Mouse (Mus musculus) heart, embryonic 16.5 days (tissue): Measurements from ENCODE around the gene Cplx2. TPM values are rescaled to one million over a fixed set of nuclear protein-coding genes. Genes with fewer than 3 reads are reported as not detected.

Experiments used
- ATAC-seq: fragments of 200-750 bp; cut with Nextera tagmentation; replicated peaks from 2 replicates; pipeline ENCODE4 v1.8.0; 2017; ENCODE audit warnings: moderate number of reproducible peaks; ENCODE audit not compliant: insufficient read depth, low FRiP score; ENCODE audit errors: extremely low read depth
- H3K27ac ChIP-seq: fragments of 300-500 bp; sonication (generic); 2 replicates; pipeline ENCODE4 v1.5.1; 2014; ENCODE audit warnings: mild to moderate bottlenecking, low read length, control low read depth, moderate library complexity
- H3K27me3 ChIP-seq: fragments of 300-500 bp; sonication (generic); 2 replicates; pipeline ENCODE4 v1.6.1; 2014; ENCODE audit warnings: low read length, mixed read lengths; ENCODE audit not compliant: control insufficient read depth, insufficient read depth
- H3K36me3 ChIP-seq: fragments of 300-500 bp; sonication (generic); 2 replicates; pipeline ENCODE4 v1.6.1; 2014; ENCODE audit not compliant: control insufficient read depth, insufficient read depth
- H3K4me1 ChIP-seq: fragments of 300-500 bp; sonication (generic); 2 replicates; pipeline ENCODE4 v1.6.1; 2014; ENCODE audit warnings: low read length, mixed read lengths; ENCODE audit not compliant: control insufficient read depth, insufficient read depth
- H3K4me2 ChIP-seq: fragments of 300-500 bp; sonication (generic); 2 replicates; pipeline ENCODE4 v1.6.1; 2014; ENCODE audit warnings: low read depth, mild to moderate bottlenecking, control low read depth, low read length
- H3K4me3 ChIP-seq: fragments of 300-500 bp; sonication (generic); 2 replicates; pipeline ENCODE4 v1.5.1; 2014; ENCODE audit warnings: mild to moderate bottlenecking, control low read depth, low read length
- H3K9ac ChIP-seq: fragments of 300-500 bp; sonication (generic); 2 replicates; pipeline ENCODE4 v1.6.1; 2014; ENCODE audit warnings: low read length, control low read depth
- H3K9me3 ChIP-seq: fragments of 300-500 bp; sonication (generic); replicated peaks from 2 replicates; pipeline ENCODE4 v1.6.1; 2016; ENCODE audit warnings: low read length; ENCODE audit not compliant: control insufficient read depth
- WGBS: fragments of 180-500 bp; shearing (Covaris S2); extraction: QIAGEN DNeasy Blood & Tissue Kit; methylation state at CpG from one replicate; pipeline ENCODE4 v1.1.7; 2014; 5-methylcytosine and 5-hydroxymethylcytosine counted together
- polyA plus RNA-seq: library from polyadenylated mRNA; unstranded; fragments of >200 nt; fragmentation: Nextera tagmentation; extraction: Ambion mirVana; gene quantifications from 2 replicates; pipeline ENCODE4 v1.2.1, GENCODE M21; 2015

Cplx2 gene
- polyA plus RNA-seq, 1 experiment from 2014 or later: 2.8 TPM

- Histone ChIP-seq H3K9ac (no peak overlapping the region), H3K4me3 (no peak overlapping the region), H3K9me3 (no peaks in the 10 kb centered on the region), H3K36me3 (no peaks in the 10 kb centered on the region), H3K4me1 (no peaks in the 10 kb centered on the region), H3K27ac (no peak overlapping the region), H3K27me3 (no peaks in the 10 kb centered on the region), H3K4me2 (no peak overlapping the region)
- no peak for ATAC-seq
- WGBS: 78% methylated on average over 3 of the region's 3 CpGs
These were observed 57.6 kb downstream of the Cplx2 start for GRCm38 (mm10) chr13:54428771-54429170.

- no peaks in the 10 kb centered on the region for H3K9me3 ChIP-seq
- ATAC-seq: no peak
- no peaks in the 10 kb centered on the region for H3K4me1 ChIP-seq
- H3K27me3 ChIP-seq: no peaks in the 10 kb centered on the region
- H3K4me3 ChIP-seq: no peak overlapping the region
- H3K9ac ChIP-seq: no peak overlapping the region
- H3K36me3 ChIP-seq: no peaks in the 10 kb centered on the region
- WGBS: 40% methylated on average over 2 of the region's 2 CpGs
- H3K27ac ChIP-seq: no peak overlapping the region
- H3K4me2 ChIP-seq: no peak overlapping the region
These were observed 58.9 kb downstream of the Cplx2 start for GRCm38 (mm10) chr13:54430051-54430450.

- 78% methylated on average over 9 of the region's 9 CpGs for WGBS
- no peak overlapping the region for H3K9ac ChIP-seq
- H3K27ac ChIP-seq: no peak overlapping the region
- no peaks in the 10 kb centered on the region for H3K36me3 ChIP-seq
- no peaks in the 10 kb centered on the region for H3K4me1 ChIP-seq
- no peaks in the 10 kb centered on the region for H3K27me3 ChIP-seq
- no peak for ATAC-seq
- no peaks in the 10 kb centered on the region for H3K9me3 ChIP-seq
- H3K4me2 ChIP-seq: no peak overlapping the region
- no peak overlapping the region for H3K4me3 ChIP-seq
These were observed 60.0 kb downstream of the Cplx2 start for GRCm38 (mm10) chr13:54431161-54431560.

Other genes starting within 250 kb of the Cplx2 start
- 0.09 and 0.12 TPM in 2 replicates for gene Hrh2, start 179.2 kb upstream of the Cplx2 start, polyA plus RNA-seq
- gene Thoc3, start 97.5 kb downstream of the Cplx2 start, polyA plus RNA-seq: 71.0 and 85.4 TPM in 2 replicates
- gene Simc1, start 132.4 kb downstream of the Cplx2 start, polyA plus RNA-seq: 4.4 and 5.1 TPM in 2 replicates
- gene 4833439L19Rik, start 194.1 kb downstream of the Cplx2 start, polyA plus RNA-seq: 136 and 137 TPM in 2 replicates
- gene Arl10, start 203.7 kb downstream of the Cplx2 start, polyA plus RNA-seq: 15.9 and 19.4 TPM in 2 replicates
- gene Nop16, start 218.7 kb downstream of the Cplx2 start, polyA plus RNA-seq: 55.0 and 56.7 TPM in 2 replicates
- gene Higd2a, start 218.9 kb downstream of the Cplx2 start, polyA plus RNA-seq: 272 and 295 TPM in 2 replicates
- 54.8 and 58.9 TPM in 2 replicates for gene Cltb, start 240.0 kb downstream of the Cplx2 start, polyA plus RNA-seq